Mouse (Mus musculus): Measurements from ENCODE around the gene Ror1. TPM values are rescaled to one million over a fixed set of nuclear protein-coding genes. Genes with fewer than 3 reads are reported as not detected.

Ror1 gene
- 10.6 and 14.0 TPM in 2 replicates for polyA plus RNA-seq (2016; fragmentation: Nextera tagmentation; extraction: Ambion mirVana)

- peak within 1 kb of the TSS; percentile 85 for H3K4me3 ChIP-seq
- peak within 1 kb of the TSS; percentile 93 for H3K27ac ChIP-seq
- H3K36me3 ChIP-seq, result no peaks in the 10 kb centered on the region
- peak; percentile 96 for DNase-seq (ENCODE audit: low spot score)
- under 1% methylated on average over 76 of the region's 76 CpGs for WGBS
- H3K4me1 ChIP-seq, result peaks cover 36% of the 10 kb centered on the region
- H3K27me3 ChIP-seq (ENCODE audit: low read depth, poor library complexity, severe bottlenecking), result peaks cover 27% of the 10 kb centered on the region; the same call in 1 of the 2 replicates
- H3K9me3 ChIP-seq (replicated peaks), result no peaks in the 10 kb centered on the region
Observed at GRCm38 (mm10) chr4:100095685-100096595, at the start of gene Ror1. Gene Ror1 (plus strand): TSS chr4:100095791.

GRCm38 (mm10) chr4:100047066-100047465 lies 48.5 kb upstream of the Ror1 start:
- H3K9me3 ChIP-seq (replicated peaks), result no peaks in the 10 kb centered on the region
- peaks cover 4% of the 10 kb centered on the region; the same call in 1 of the 2 replicates for H3K4me1 ChIP-seq
- no peaks in the 10 kb centered on the region for H3K27me3 ChIP-seq (ENCODE audit: low read depth, poor library complexity, severe bottlenecking)
- no peak overlapping the region for H3K27ac ChIP-seq
- H3K4me3 ChIP-seq, result no peak overlapping the region
- DNase-seq (ENCODE audit: low spot score), result no peak
- no peaks in the 10 kb centered on the region for H3K36me3 ChIP-seq
- WGBS, result 32% methylated on average over 6 of the region's 6 CpGs

GRCm38 (mm10) chr4:100048351-100048950 lies 47.1 kb upstream of the Ror1 start:
- 94% methylated on average over 7 of the region's 7 CpGs for WGBS
- Histone ChIP-seq H3K9me3 (replicated peaks) (no peaks in the 10 kb centered on the region), H3K4me3 (no peak overlapping the region), H3K4me1 (peaks cover 3% of the 10 kb centered on the region; the same call in 1 of the 2 replicates), H3K36me3 (no peaks in the 10 kb centered on the region), H3K27me3 (ENCODE audit: low read depth, poor library complexity, severe bottlenecking) (no peaks in the 10 kb centered on the region), H3K27ac (no peak overlapping the region)
- DNase-seq (ENCODE audit: low spot score), result no peak

- Histone ChIP-seq H3K9me3 (replicated peaks) (no peaks in the 10 kb centered on the region), H3K27me3 (ENCODE audit: low read depth, poor library complexity, severe bottlenecking) (no peaks in the 10 kb centered on the region), H3K36me3 (no peaks in the 10 kb centered on the region), H3K27ac (no peak overlapping the region), H3K4me3 (no peak overlapping the region), H3K4me1 (peaks cover 14% of the 10 kb centered on the region)
- DNase-seq (ENCODE audit: low spot score), result no peak
Observed at GRCm38 (mm10) chr4:100051767-100052166, 43.8 kb upstream of the Ror1 start.

- 78% methylated on average over 3 of the region's 3 CpGs for WGBS
- no peaks in the 10 kb centered on the region for H3K36me3 ChIP-seq
- peaks cover 14% of the 10 kb centered on the region for H3K4me1 ChIP-seq
- H3K27me3 ChIP-seq (ENCODE audit: low read depth, poor library complexity, severe bottlenecking), result no peaks in the 10 kb centered on the region
- H3K9me3 ChIP-seq (replicated peaks), result no peaks in the 10 kb centered on the region
- no peak for DNase-seq (ENCODE audit: low spot score)
- H3K27ac ChIP-seq, result no peak overlapping the region
- H3K4me3 ChIP-seq, result no peak overlapping the region
Observed at GRCm38 (mm10) chr4:100052258-100052657, 43.3 kb upstream of the Ror1 start.

GRCm38 (mm10) chr4:100056046-100056445 lies 39.5 kb upstream of the Ror1 start:
- peak; percentile 20 for DNase-seq (ENCODE audit: low spot score)
- no peaks in the 10 kb centered on the region for H3K9me3 ChIP-seq (replicated peaks)
- H3K4me3 ChIP-seq, result no peak overlapping the region
- H3K36me3 ChIP-seq, result no peaks in the 10 kb centered on the region
- H3K27ac ChIP-seq, result no peak overlapping the region
- WGBS, result 74% methylated on average over 9 of the region's 9 CpGs
- peaks cover 24% of the 10 kb centered on the region for H3K4me1 ChIP-seq
- H3K27me3 ChIP-seq (ENCODE audit: low read depth, poor library complexity, severe bottlenecking), result no peaks in the 10 kb centered on the region

- Histone ChIP-seq H3K27ac (no peak overlapping the region), H3K4me3 (no peak overlapping the region), H3K9me3 (replicated peaks) (no peaks in the 10 kb centered on the region), H3K36me3 (no peaks in the 10 kb centered on the region), H3K4me1 (peaks cover 28% of the 10 kb centered on the region), H3K27me3 (ENCODE audit: low read depth, poor library complexity, severe bottlenecking) (no peaks in the 10 kb centered on the region)
- WGBS, result 71% methylated on average over 4 of the region's 4 CpGs
- peak; percentile 29 for DNase-seq (ENCODE audit: low spot score)
Observed at GRCm38 (mm10) chr4:100056446-100056845, 39.1 kb upstream of the Ror1 start.

- H3K4me3 ChIP-seq, result no peak overlapping the region
- no peak overlapping the region for H3K27ac ChIP-seq
- H3K27me3 ChIP-seq (ENCODE audit: low read depth, poor library complexity, severe bottlenecking), result no peaks in the 10 kb centered on the region
- WGBS, result 90% methylated on average over 13 of the region's 13 CpGs
- peaks cover 33% of the 10 kb centered on the region for H3K4me1 ChIP-seq
- no peaks in the 10 kb centered on the region for H3K9me3 ChIP-seq (replicated peaks)
- H3K36me3 ChIP-seq, result no peaks in the 10 kb centered on the region
- peak; percentile 17 for DNase-seq (ENCODE audit: low spot score)
Observed at GRCm38 (mm10) chr4:100057381-100057780, 38.2 kb upstream of the Ror1 start.

- no peaks in the 10 kb centered on the region for H3K9me3 ChIP-seq (replicated peaks)
- H3K4me3 ChIP-seq, result no peak overlapping the region
- 95% methylated on average over 5 of the region's 5 CpGs for WGBS
- H3K27me3 ChIP-seq (ENCODE audit: low read depth, poor library complexity, severe bottlenecking), result no peaks in the 10 kb centered on the region
- H3K4me1 ChIP-seq, result peaks cover 33% of the 10 kb centered on the region
- no peaks in the 10 kb centered on the region for H3K36me3 ChIP-seq
- H3K27ac ChIP-seq, result no peak overlapping the region
- peak; percentile 19 for DNase-seq (ENCODE audit: low spot score)
Observed at GRCm38 (mm10) chr4:100058631-100059030, 37.0 kb upstream of the Ror1 start.

GRCm38 (mm10) chr4:100059811-100060210 lies 35.8 kb upstream of the Ror1 start:
- Histone ChIP-seq H3K4me3 (no peak overlapping the region), H3K9me3 (replicated peaks) (no peaks in the 10 kb centered on the region), H3K27me3 (ENCODE audit: low read depth, poor library complexity, severe bottlenecking) (no peaks in the 10 kb centered on the region), H3K4me1 (peaks cover 33% of the 10 kb centered on the region), H3K36me3 (no peaks in the 10 kb centered on the region), H3K27ac (no peak overlapping the region)
- DNase-seq (ENCODE audit: low spot score), result peak; percentile 29
- 46% methylated on average over 3 of the region's 3 CpGs for WGBS

- peaks cover 24% of the 10 kb centered on the region for H3K4me1 ChIP-seq
- peak; percentile 32 for DNase-seq (ENCODE audit: low spot score)
- no peaks in the 10 kb centered on the region for H3K36me3 ChIP-seq
- H3K27me3 ChIP-seq (ENCODE audit: low read depth, poor library complexity, severe bottlenecking), result no peaks in the 10 kb centered on the region
- H3K27ac ChIP-seq, result peak overlapping the region; percentile 64
- H3K9me3 ChIP-seq (replicated peaks), result no peaks in the 10 kb centered on the region
- no peak overlapping the region for H3K4me3 ChIP-seq
- WGBS, result 76% methylated on average over 19 of the region's 19 CpGs
Observed at GRCm38 (mm10) chr4:100061396-100062066, 34.1 kb upstream of the Ror1 start.

- Histone ChIP-seq H3K4me3 (no peak overlapping the region), H3K27ac (no peak overlapping the region), H3K27me3 (ENCODE audit: low read depth, poor library complexity, severe bottlenecking) (no peaks in the 10 kb centered on the region), H3K36me3 (no peaks in the 10 kb centered on the region), H3K9me3 (replicated peaks) (no peaks in the 10 kb centered on the region), H3K4me1 (peaks cover 25% of the 10 kb centered on the region)
- 88% methylated on average over 2 of the region's 2 CpGs for WGBS
- peak; percentile 21 for DNase-seq (ENCODE audit: low spot score)
Observed at GRCm38 (mm10) chr4:100065686-100066085, 29.9 kb upstream of the Ror1 start.

GRCm38 (mm10) chr4:100070101-100070500 lies 25.5 kb upstream of the Ror1 start:
- peaks cover 13% of the 10 kb centered on the region for H3K4me1 ChIP-seq
- no peak overlapping the region for H3K27ac ChIP-seq
- WGBS, result 61% methylated on average over 6 of the region's 6 CpGs
- H3K9me3 ChIP-seq (replicated peaks), result no peaks in the 10 kb centered on the region
- H3K4me3 ChIP-seq, result no peak overlapping the region
- no peaks in the 10 kb centered on the region for H3K27me3 ChIP-seq (ENCODE audit: low read depth, poor library complexity, severe bottlenecking)
- H3K36me3 ChIP-seq, result no peaks in the 10 kb centered on the region
- no peak for DNase-seq (ENCODE audit: low spot score)

Measured in limb, embryonic 10.5 days (tissue).